Mouse (Mus musculus) olfactory bulb, adult 2 months (tissue): ENCODE results near the gene Bace2. TPM values are rescaled to one million over a fixed set of nuclear protein-coding genes. Genes with fewer than 3 reads are reported as not detected.

Source experiments
- H3K27ac ChIP-seq: fragments of 200-500 bp; 2 replicates; pipeline ENCODE4 v1.5.1; 2012; ENCODE audit warnings: low read depth, low read length; ENCODE audit not compliant: insufficient read depth
- H3K4me1 ChIP-seq: fragments of 200-500 bp; 2 replicates; pipeline ENCODE4 v1.6.1; 2012; ENCODE audit warnings: low read length; ENCODE audit not compliant: control insufficient read depth, insufficient read depth
- H3K4me3 ChIP-seq: fragments of 200-500 bp; 2 replicates; pipeline ENCODE4 v1.5.1; 2012; ENCODE audit warnings: mild to moderate bottlenecking, low read depth, low read length, moderate library complexity; ENCODE audit not compliant: insufficient read depth
- CTCF ChIP-seq: fragments of 200-500 bp; IDR thresholded peaks from 2 replicates; pipeline ENCODE4 v1.5.1; 2012; ENCODE audit warnings: low read depth, mild to moderate bottlenecking, low read length, moderate library complexity; ENCODE audit not compliant: insufficient read depth
- POLR2A ChIP-seq: fragments of 200-500 bp; IDR thresholded peaks from 2 replicates; pipeline ENCODE4 v1.6.1; 2012; ENCODE audit warnings: mild to moderate bottlenecking, low read depth, low read length, moderate library complexity; ENCODE audit not compliant: insufficient read depth
- WGBS: fragments of 180-500 bp; shearing (Covaris S2); methylation state at CpG from one replicate; pipeline ENCODE4 v1.1.7; 2018; 5-methylcytosine and 5-hydroxymethylcytosine counted together
- polyA plus RNA-seq: library from polyadenylated mRNA; stranded (reverse); fragments of >200 nt; gene quantifications from 2 replicates; pipeline ENCODE4 v1.2.4, GENCODE M21; 2012; ENCODE audit warnings: low replicate concordance; ENCODE audit not compliant: missing spikeins, insufficient read depth, insufficient read length

Bace2 gene
- polyA plus RNA-seq, 1 experiment, result not detected

DNA sequence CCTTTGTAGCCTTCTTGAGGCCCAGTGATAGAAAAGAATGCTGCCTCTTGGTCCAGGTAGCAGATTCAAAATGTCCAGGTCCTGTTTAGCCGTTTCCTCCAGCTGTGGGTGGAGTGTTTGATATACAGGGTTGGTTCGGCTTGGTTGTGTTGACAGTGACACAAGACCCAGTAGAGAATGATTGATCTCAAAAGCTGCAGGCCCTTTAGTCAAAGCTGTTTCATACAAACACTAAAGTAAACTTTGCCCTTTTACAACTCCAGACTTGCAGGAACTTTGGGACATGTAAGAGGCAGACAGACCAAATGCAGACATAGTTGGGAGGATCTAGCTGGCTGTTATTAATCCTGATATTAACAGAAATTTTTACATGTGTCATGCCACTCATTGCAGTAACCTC is 3.5 kb upstream of the Bace2 start:
- Histone ChIP-seq H3K4me1 (peaks cover 19% of the 10 kb centered on the region), H3K4me3 (no peak overlapping the region), H3K27ac (no peak overlapping the region)
- no peak for TF ChIP-seq POLR2A
- 98% methylated on average over 2 of the region's 2 CpGs for WGBS

DNA sequence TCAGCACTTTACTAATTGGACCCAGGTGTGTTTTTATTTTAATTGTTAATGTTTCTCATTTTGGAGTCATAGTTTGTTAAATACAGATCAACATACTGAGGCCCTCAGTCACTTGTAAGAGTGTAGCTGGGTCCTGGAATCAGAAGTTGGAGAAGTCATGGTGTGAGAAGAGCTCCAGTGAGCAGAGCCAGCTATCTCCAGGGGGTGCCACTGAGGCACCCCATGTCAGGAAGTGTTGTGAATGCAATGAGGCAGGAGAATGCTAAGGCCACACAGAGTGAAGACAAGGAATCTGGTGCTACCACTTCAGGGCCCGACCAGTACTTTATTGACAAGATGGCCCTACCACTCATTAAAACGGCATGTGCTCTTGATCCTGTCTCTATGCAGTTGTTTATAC is 1.9 kb upstream of the Bace2 start:
- WGBS, result 88% methylated on average over 2 of the region's 2 CpGs
- no peak overlapping the region for H3K4me3 ChIP-seq
- TF ChIP-seq POLR2A (no peak), CTCF (no peak)
- H3K4me1 ChIP-seq, result peaks cover 20% of the 10 kb centered on the region
- no peak overlapping the region for H3K27ac ChIP-seq

DNA sequence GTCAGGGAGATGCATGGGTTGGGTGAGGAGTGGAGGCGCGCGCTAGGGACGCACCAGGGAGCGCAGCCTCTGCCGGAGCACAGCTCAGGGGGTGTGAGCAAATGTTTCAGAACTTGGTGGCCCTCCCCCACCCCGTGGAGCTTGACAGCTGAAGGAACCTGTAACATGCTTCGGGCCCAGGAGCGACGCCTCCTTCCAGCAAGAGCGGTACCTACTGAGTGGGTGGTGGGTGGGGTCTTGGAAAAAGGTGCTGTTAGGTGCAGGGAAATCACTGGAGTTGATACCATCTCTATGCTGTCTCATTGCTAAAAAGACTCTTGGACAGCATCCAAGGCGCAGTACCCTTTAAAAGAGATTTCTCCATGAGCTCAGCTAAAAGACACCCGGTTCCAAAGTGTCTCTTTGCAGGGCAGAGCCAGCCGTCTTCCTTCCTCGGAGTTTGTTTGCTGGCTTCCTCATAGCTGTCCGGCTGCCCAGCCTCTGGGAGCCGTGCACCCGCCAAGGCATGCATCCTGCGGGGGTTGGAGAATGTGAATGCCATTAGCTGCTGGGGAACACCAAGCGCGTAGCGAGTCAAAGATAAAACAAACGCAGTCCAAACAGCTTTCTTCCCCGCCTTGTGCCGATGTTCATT is 763 bp downstream of the Bace2 start:
- H3K4me3 ChIP-seq, result peak overlapping the region; percentile 58
- TF ChIP-seq POLR2A, result no peak
- no peak for TF ChIP-seq CTCF
- WGBS, result under 1% methylated on average over 25 of the region's 25 CpGs
- H3K4me1 ChIP-seq, result peaks cover 20% of the 10 kb centered on the region
- no peak overlapping the region for H3K27ac ChIP-seq

DNA sequence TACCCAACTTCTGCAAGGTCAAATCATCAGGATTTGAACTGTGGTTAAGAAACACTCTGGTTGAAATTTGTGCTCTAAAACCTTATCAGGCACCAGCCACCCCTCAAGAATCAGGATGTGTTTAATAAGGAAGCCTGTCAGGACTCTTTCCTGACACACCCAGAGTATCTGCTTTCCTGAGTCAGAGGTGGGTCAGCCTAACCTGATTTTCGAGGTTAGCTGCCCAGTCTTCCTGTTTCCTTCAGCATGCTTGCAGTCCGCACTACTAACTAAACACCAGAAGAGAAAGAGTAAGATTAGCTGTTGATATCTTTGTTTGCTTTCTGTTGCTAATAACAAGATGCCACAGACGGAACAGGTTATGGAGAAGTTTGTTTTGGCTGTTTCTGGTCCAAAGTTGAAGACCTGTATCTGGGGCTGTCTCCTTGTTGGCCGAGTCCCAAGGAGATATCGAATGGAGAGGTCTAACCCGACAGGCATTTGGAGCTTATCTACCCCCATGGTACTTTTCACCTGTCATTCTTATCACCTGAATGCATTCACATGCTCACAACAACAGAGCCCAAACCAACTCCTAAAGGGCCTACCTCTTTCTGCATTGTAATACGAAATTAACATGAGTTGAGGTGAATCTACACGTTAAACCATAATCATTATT is 5.8 kb downstream of the Bace2 start:
- H3K4me1 ChIP-seq, result peaks cover 6% of the 10 kb centered on the region; the same call in 1 of the 2 replicates
- 93% methylated on average over 8 of the region's 8 CpGs for WGBS
- TF ChIP-seq POLR2A, result no peak
- no peak for TF ChIP-seq CTCF
- no peak overlapping the region for H3K27ac ChIP-seq
- no peak overlapping the region for H3K4me3 ChIP-seq

DNA sequence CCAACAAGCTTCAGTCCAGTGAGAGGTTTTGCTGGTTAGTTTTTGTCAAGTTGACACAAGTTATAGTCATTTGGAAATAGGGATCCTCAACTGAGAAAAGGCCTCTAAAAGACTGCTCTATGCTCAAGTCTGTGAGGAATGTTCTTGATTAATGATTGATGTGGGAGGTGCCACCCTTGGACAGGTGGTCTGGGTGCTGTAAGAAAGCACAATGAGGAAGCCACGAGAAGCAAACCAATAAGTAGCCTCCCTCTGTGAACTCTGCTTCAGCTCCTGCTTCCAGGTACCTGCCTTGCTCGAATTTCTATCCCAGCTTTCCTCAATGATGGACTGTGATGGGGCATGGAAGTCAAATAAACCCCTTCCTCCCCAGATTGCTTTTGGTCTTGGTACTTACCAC is 9.6 kb downstream of the Bace2 start:
- H3K4me3 ChIP-seq, result no peak overlapping the region
- TF ChIP-seq CTCF, result no peak
- TF ChIP-seq POLR2A, result no peak
- H3K27ac ChIP-seq, result no peak overlapping the region
- 77% methylated on average over 2 of the region's 2 CpGs for WGBS
- H3K4me1 ChIP-seq, result no peaks in the 10 kb centered on the region

DNA sequence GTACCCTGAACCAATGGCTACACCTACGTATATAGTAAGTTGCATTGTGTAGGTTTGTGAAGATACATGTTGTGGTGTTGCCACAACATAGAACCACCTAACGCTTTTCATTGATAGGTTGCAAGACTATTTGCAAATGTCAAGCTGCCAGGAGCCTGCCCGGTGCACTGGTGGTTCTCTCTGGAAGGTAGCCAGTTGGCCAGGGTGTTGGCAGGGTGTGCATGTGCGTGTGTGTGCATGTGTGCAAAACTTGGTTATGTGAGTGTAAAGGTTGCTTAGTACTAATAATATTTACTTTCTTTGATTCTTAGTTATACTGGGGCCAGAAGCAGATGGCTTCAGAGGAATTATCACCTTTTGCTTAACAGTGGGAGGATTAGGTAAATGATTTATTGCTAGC is 13.7 kb downstream of the Bace2 start:
- no peak overlapping the region for H3K27ac ChIP-seq
- H3K4me3 ChIP-seq, result no peak overlapping the region
- TF ChIP-seq CTCF (no peak), POLR2A (no peak)
- H3K4me1 ChIP-seq, result no peaks in the 10 kb centered on the region
- 82% methylated on average over 4 of the region's 4 CpGs for WGBS

DNA sequence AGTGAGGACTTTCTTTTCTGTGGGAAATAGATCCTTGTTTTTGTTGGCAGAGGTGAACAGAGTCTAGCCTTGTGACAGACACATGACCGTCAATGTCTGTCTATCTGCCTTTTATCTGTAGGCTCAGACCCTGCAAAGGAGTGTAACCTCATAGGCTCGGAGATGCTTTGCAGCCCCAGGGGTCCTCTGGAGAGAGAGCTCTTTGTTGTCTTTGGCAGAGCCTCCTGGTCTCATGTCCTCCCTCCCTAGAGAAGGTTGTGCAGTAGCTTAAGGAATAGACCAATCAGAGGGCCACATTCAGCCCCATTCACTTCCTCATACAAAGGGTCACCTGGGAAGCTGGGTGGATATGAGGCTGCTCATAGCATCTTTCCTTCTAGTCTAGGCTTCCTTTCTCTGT is 31.4 kb downstream of the Bace2 start:
- TF ChIP-seq CTCF (no peak), POLR2A (no peak)
- Histone ChIP-seq H3K4me3 (no peak overlapping the region), H3K4me1 (0 out of 2 replicates have a peak, but pooled peaks cover 2% of the 10 kb centered on the region), H3K27ac (no peak overlapping the region)
- WGBS, result 76% methylated on average over 2 of the region's 2 CpGs

DNA sequence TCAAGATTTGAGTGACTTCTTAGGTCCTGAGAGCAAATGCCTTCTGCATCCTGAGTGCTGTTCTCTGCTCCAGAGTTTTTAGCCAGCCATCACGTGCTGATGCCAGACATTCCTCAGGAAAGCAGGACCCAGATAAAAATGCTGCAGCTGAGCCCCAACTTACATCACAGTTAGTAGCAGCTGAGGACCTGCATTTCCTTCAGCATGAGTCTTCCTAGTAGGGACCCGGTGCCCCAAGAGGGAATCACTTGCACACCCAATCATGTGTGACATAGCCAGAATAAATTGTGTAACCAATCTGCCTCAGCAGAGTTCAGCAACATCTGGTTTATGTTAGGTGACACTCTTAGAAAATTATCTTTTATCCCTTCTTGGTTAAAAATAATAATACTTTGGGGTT is 34.7 kb downstream of the Bace2 start:
- Histone ChIP-seq H3K27ac (no peak overlapping the region), H3K4me3 (no peak overlapping the region), H3K4me1 (0 out of 2 replicates have a peak, but pooled peaks cover 2% of the 10 kb centered on the region)
- TF ChIP-seq CTCF (no peak), POLR2A (no peak)
- WGBS, result 70% methylated on average over 2 of the region's 2 CpGs

DNA sequence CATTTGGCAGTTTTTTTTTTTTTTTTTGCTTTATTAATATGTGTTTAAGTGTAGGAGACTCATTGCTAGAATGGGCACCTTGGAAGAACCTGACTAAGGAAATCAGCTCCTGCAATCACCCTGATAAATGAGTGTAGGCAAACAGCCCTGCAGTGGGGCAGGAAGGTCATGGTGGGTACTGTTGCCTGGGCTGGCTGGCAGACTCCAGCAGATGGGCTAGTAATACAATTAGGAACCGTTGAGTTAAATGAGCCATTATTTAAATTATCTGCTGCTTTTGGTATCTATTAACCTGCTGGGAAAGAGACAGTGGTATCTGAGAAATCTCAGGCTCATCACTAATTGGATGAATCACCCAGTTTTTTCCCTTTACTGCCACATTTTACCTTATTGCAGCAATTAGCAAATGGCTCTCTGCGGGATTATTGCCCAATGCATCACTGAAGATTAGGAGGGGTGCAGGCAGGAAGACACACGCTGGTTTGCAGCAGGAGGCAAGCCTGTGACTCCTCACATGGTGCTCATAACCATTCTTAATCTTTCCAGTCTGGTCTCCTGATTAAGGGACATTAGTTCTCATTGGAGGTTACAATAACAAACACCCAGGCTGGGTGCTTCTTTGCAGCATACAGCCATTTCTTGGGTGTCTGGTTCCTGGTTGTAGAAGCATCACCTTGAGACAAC is 35.3 kb downstream of the Bace2 start:
- 43% methylated on average over 3 of the region's 3 CpGs for WGBS
- H3K27ac ChIP-seq, result no peak overlapping the region
- H3K4me1 ChIP-seq, result 0 out of 2 replicates have a peak, but pooled peaks cover 2% of the 10 kb centered on the region
- no peak overlapping the region for H3K4me3 ChIP-seq
- no peak for TF ChIP-seq CTCF
- no peak for TF ChIP-seq POLR2A
